Mouse (Mus musculus) testis, adult 10 weeks (tissue): Measurements from ENCODE around the gene Slc35f6. TPM values are rescaled to one million over a fixed set of nuclear protein-coding genes. Genes with fewer than 3 reads are reported as not detected.

Experiments
- polyA plus RNA-seq: library from polyadenylated mRNA; stranded (reverse); fragments of 350-450 nt; fragmentation: Illumina TruSeq; extraction: RNeasy Lipid Tissue Mini Kit (QIAGEN cat#74804); gene quantifications from one replicate; pipeline ENCODE4 v1.2.3, GENCODE M21; 2014; ENCODE audit warnings: low read depth, low replicate concordance

Gene Slc35f6
- polyA plus RNA-seq: 6.0 TPM

DNA sequence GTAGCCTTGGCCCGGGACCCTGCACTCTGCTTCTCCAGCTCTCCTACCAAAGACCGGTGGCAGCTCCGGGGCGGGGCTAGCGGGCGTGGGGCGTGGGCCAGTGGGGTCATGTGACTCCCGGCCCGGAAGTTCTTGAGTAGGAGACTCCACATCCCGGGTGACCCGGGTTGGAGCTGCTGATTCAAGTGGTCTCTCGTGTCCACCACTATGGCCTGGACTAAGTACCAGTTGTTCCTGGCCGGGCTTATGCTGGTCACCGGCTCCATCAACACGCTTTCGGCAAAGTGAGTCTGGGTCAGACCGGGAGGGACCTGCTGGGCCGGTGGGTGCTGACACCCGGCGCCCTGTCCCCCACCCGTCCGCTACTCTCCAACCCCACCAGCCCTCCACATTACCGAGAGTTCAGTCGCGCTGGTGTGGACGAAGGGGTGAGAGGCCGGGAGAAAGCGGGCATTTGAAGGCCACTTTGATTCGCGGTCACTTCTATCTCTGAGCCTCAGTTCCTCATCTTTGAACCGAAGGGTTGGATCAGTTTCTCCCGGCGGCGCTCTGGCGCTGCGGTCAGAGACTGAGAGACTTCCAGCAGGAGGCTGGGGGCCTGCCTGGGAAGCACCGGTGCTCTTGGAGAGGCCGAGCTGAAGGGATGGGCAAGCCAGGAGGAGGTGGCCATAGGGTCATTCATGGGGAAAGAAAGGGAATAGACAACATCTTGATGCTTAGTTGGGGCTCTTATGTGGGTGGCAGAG lies at the start of gene Slc35f6:
Gene Slc35f6 (plus strand): TSS at position 119 of the 746 bp plus-strand sequence.

GRCm38 (mm10) chr5:30666391-30667195 lies 18.9 kb downstream of the Slc35f6 start, which contains the start of gene Cenpa:
TSS of gene Cenpa (plus strand) at chr5:30666777.

Other genes with a start within 250 kb of the Slc35f6 start
- not detected for gene Otof, start 186.0 kb upstream of the Slc35f6 start, polyA plus RNA-seq
- gene 1700001C02Rik, start 181.9 kb upstream of the Slc35f6 start, polyA plus RNA-seq: 42.0 TPM
- 11.5 TPM for gene Cib4, start 102.1 kb upstream of the Slc35f6 start, polyA plus RNA-seq
- 0.21 TPM for gene Kcnk3, start 59.8 kb upstream of the Slc35f6 start, polyA plus RNA-seq
- 4.2 TPM for gene Cenpa, start 18.8 kb downstream of the Slc35f6 start, polyA plus RNA-seq
- 4.0 TPM for gene Dpysl5, start 63.6 kb downstream of the Slc35f6 start, polyA plus RNA-seq
- gene Mapre3, start 166.7 kb downstream of the Slc35f6 start, polyA plus RNA-seq: 111 TPM
- 30.4 TPM for gene Tmem214, start 220.1 kb downstream of the Slc35f6 start, polyA plus RNA-seq
- gene Agbl5, start 240.8 kb downstream of the Slc35f6 start, polyA plus RNA-seq: 110 TPM